Mouse (Mus musculus) lung, embryonic 15.5 days (tissue): Measurements from ENCODE around the gene Tspan3. TPM values are rescaled to one million over a fixed set of nuclear protein-coding genes. Genes with fewer than 3 reads are reported as not detected.

Experiments
- ATAC-seq: fragments of 200-750 bp; cut with Nextera tagmentation; 2 replicates; pipeline ENCODE4 v1.8.0; 2017; ENCODE audit warnings: moderate number of reproducible peaks, borderline replicate concordance; ENCODE audit not compliant: low FRiP score, low TSS enrichment; ENCODE audit errors: extremely low read depth
- H3K27ac ChIP-seq: fragments of 300-500 bp; sonication (generic); 2 replicates; pipeline ENCODE4 v1.5.1; 2015; ENCODE audit warnings: moderate library complexity, mild to moderate bottlenecking, inconsistent platforms
- H3K27me3 ChIP-seq: fragments of 300-500 bp; sonication (generic); 2 replicates; pipeline ENCODE4 v1.6.1; 2015; ENCODE audit warnings: inconsistent platforms
- H3K36me3 ChIP-seq: fragments of 300-500 bp; sonication (generic); 2 replicates; pipeline ENCODE4 v1.6.1; 2015; ENCODE audit warnings: inconsistent platforms
- H3K4me1 ChIP-seq: fragments of 300-500 bp; sonication (generic); 2 replicates; pipeline ENCODE4 v1.6.1; 2015; ENCODE audit warnings: inconsistent platforms
- H3K4me2 ChIP-seq: fragments of 300-500 bp; sonication (generic); 2 replicates; pipeline ENCODE4 v1.6.1; 2015; ENCODE audit warnings: inconsistent platforms, mild to moderate bottlenecking, moderate library complexity
- H3K4me3 ChIP-seq: fragments of 300-500 bp; sonication (generic); 2 replicates; pipeline ENCODE4 v1.5.1; 2015; ENCODE audit warnings: mild to moderate bottlenecking, inconsistent platforms
- H3K9ac ChIP-seq: fragments of 300-500 bp; sonication (generic); 2 replicates; pipeline ENCODE4 v1.6.1; 2015; ENCODE audit warnings: inconsistent platforms
- H3K9me3 ChIP-seq: fragments of 300-500 bp; sonication (generic); 2 replicates; pipeline ENCODE4 v1.6.1; 2016; ENCODE audit warnings: inconsistent platforms
- WGBS: fragments of 180-500 bp; shearing (Covaris S2); methylation state at CpG from one replicate; pipeline ENCODE4 v1.1.7; 2015; 5-methylcytosine and 5-hydroxymethylcytosine counted together
- polyA plus RNA-seq: library from polyadenylated mRNA; unstranded; fragments of >200 nt; fragmentation: Nextera tagmentation; extraction: Ambion mirVana; gene quantifications from 2 replicates; pipeline ENCODE4 v1.2.1, GENCODE M21; 2015

Tspan3 gene
- 468 TPM in 2 replicates for polyA plus RNA-seq

GRCm38 (mm10) chr9:56165377-56165776 lies at the start of gene Tspan3:
TSS of gene Tspan3 (minus strand) at chr9:56165477.
- H3K4me1 ChIP-seq, result 0 out of 2 replicates have a peak, but pooled peaks cover 4% of the 10 kb centered on the region
- H3K9me3 ChIP-seq, result no peaks in the 10 kb centered on the region
- no peak within 1 kb of the TSS for H3K4me3 ChIP-seq
- H3K27ac ChIP-seq, result no peak within 1 kb of the TSS
- no peak within 1 kb of the TSS for H3K9ac ChIP-seq
- no peaks in the 10 kb centered on the region for H3K27me3 ChIP-seq
- H3K36me3 ChIP-seq, result no peaks in the 10 kb centered on the region
- 90% methylated on average over 6 of the region's 6 CpGs for WGBS
- no peak within 1 kb of the TSS for H3K4me2 ChIP-seq
- ATAC-seq, result no peak

- Histone ChIP-seq H3K9ac (no peak overlapping the region), H3K27ac (no peak overlapping the region)
Measured at GRCm38 (mm10) chr9:56213451-56214291, 48.4 kb upstream of the Tspan3 start.

GRCm38 (mm10) chr9:56208817-56209216 lies 43.5 kb upstream of the Tspan3 start:
- no peak overlapping the region for H3K27ac ChIP-seq
- H3K9me3 ChIP-seq, result no peaks in the 10 kb centered on the region
- peaks cover 4% of the 10 kb centered on the region; the same call in 1 of the 2 replicates for H3K4me1 ChIP-seq
- H3K4me3 ChIP-seq, result no peak overlapping the region
- H3K36me3 ChIP-seq, result peaks cover 31% of the 10 kb centered on the region
- WGBS, result 85% methylated on average over 8 of the region's 8 CpGs
- no peaks in the 10 kb centered on the region for H3K27me3 ChIP-seq
- no peak overlapping the region for H3K9ac ChIP-seq
- no peak for ATAC-seq
- no peak overlapping the region for H3K4me2 ChIP-seq

More at GRCm38 (mm10) chr9:56213451-56214291, 48.4 kb upstream of the Tspan3 start:
- Histone ChIP-seq H3K4me3 (no peak overlapping the region), H3K27me3 (no peaks in the 10 kb centered on the region), H3K4me2 (no peak overlapping the region), H3K4me1 (peaks cover 10% of the 10 kb centered on the region; the same call in 1 of the 2 replicates), H3K9me3 (no peaks in the 10 kb centered on the region), H3K36me3 (no peaks in the 10 kb centered on the region)
- no peak for ATAC-seq
- WGBS, result 28% methylated on average over 11 of the region's 11 CpGs

- no peak for ATAC-seq
- peaks cover 31% of the 10 kb centered on the region for H3K36me3 ChIP-seq
- no peaks in the 10 kb centered on the region for H3K4me1 ChIP-seq
Measured at GRCm38 (mm10) chr9:56207516-56207915, 42.2 kb upstream of the Tspan3 start.

GRCm38 (mm10) chr9:56207083-56207482 lies 41.8 kb upstream of the Tspan3 start:
- Histone ChIP-seq H3K4me1 (no peaks in the 10 kb centered on the region), H3K27ac (no peak overlapping the region), H3K27me3 (no peaks in the 10 kb centered on the region), H3K9me3 (no peaks in the 10 kb centered on the region), H3K4me2 (no peak overlapping the region), H3K36me3 (peaks cover 31% of the 10 kb centered on the region), H3K4me3 (no peak overlapping the region), H3K9ac (no peak overlapping the region)
- WGBS, result 85% methylated on average over 10 of the region's 10 CpGs
- no peak for ATAC-seq

More at GRCm38 (mm10) chr9:56207516-56207915, 42.2 kb upstream of the Tspan3 start:
- Histone ChIP-seq H3K4me2 (no peak overlapping the region), H3K9ac (no peak overlapping the region), H3K27ac (no peak overlapping the region), H3K9me3 (no peaks in the 10 kb centered on the region), H3K4me3 (no peak overlapping the region), H3K27me3 (no peaks in the 10 kb centered on the region)
- 78% methylated on average over 5 of the region's 5 CpGs for WGBS

GRCm38 (mm10) chr9:56205336-56205735 lies 40.1 kb upstream of the Tspan3 start:
- ATAC-seq, result no peak
- Histone ChIP-seq H3K9me3 (no peaks in the 10 kb centered on the region), H3K27ac (no peak overlapping the region), H3K4me3 (no peak overlapping the region), H3K9ac (no peak overlapping the region), H3K27me3 (no peaks in the 10 kb centered on the region), H3K4me1 (peaks cover 6% of the 10 kb centered on the region; the same call in 1 of the 2 replicates), H3K36me3 (peaks cover 31% of the 10 kb centered on the region), H3K4me2 (no peak overlapping the region)
- 73% methylated on average over 11 of the region's 11 CpGs for WGBS

GRCm38 (mm10) chr9:56204316-56204715 lies 39.0 kb upstream of the Tspan3 start:
- Histone ChIP-seq H3K27me3 (no peaks in the 10 kb centered on the region), H3K9me3 (no peaks in the 10 kb centered on the region), H3K4me2 (no peak overlapping the region), H3K27ac (no peak overlapping the region), H3K4me3 (no peak overlapping the region), H3K4me1 (peaks cover 6% of the 10 kb centered on the region; the same call in 1 of the 2 replicates), H3K9ac (no peak overlapping the region), H3K36me3 (peaks cover 31% of the 10 kb centered on the region)
- 92% methylated on average over 4 of the region's 4 CpGs for WGBS
- ATAC-seq, result no peak

GRCm38 (mm10) chr9:56200645-56201314 lies 35.5 kb upstream of the Tspan3 start:
- WGBS, result 23% methylated on average over 14 of the region's 14 CpGs
- H3K4me1 ChIP-seq, result peaks cover 6% of the 10 kb centered on the region; the same call in 1 of the 2 replicates
- peaks cover 13% of the 10 kb centered on the region for H3K36me3 ChIP-seq
- no peak overlapping the region for H3K4me3 ChIP-seq
- no peak overlapping the region for H3K9ac ChIP-seq
- peak; percentile 66; the same call in 1 of the 2 replicates for ATAC-seq
- H3K27me3 ChIP-seq, result no peaks in the 10 kb centered on the region
- peak overlapping the region; percentile 41 for H3K4me2 ChIP-seq
- H3K27ac ChIP-seq, result no peak overlapping the region
- no peaks in the 10 kb centered on the region for H3K9me3 ChIP-seq

GRCm38 (mm10) chr9:56200200-56200599 lies 34.9 kb upstream of the Tspan3 start:
- 53% methylated on average over 2 of the region's 2 CpGs for WGBS
- peaks cover 7% of the 10 kb centered on the region for H3K36me3 ChIP-seq
- no peak overlapping the region for H3K4me3 ChIP-seq
- peaks cover 6% of the 10 kb centered on the region; the same call in 1 of the 2 replicates for H3K4me1 ChIP-seq
- H3K27ac ChIP-seq, result no peak overlapping the region
- no peak overlapping the region for H3K4me2 ChIP-seq
- no peak for ATAC-seq
- H3K9ac ChIP-seq, result no peak overlapping the region
- no peaks in the 10 kb centered on the region for H3K27me3 ChIP-seq
- H3K9me3 ChIP-seq, result no peaks in the 10 kb centered on the region

- Histone ChIP-seq H3K36me3 (no peaks in the 10 kb centered on the region), H3K27ac (no peak overlapping the region), H3K4me1 (peaks cover 6% of the 10 kb centered on the region; the same call in 1 of the 2 replicates), H3K4me2 (no peak overlapping the region), H3K9ac (no peak overlapping the region), H3K4me3 (no peak overlapping the region), H3K9me3 (no peaks in the 10 kb centered on the region), H3K27me3 (no peaks in the 10 kb centered on the region)
- ATAC-seq, result no peak
- 76% methylated on average over 4 of the region's 4 CpGs for WGBS
Measured at GRCm38 (mm10) chr9:56196921-56197320, 31.6 kb upstream of the Tspan3 start.

- Histone ChIP-seq H3K4me3 (no peak overlapping the region), H3K9ac (no peak overlapping the region), H3K4me1 (no peaks in the 10 kb centered on the region), H3K9me3 (no peaks in the 10 kb centered on the region), H3K4me2 (no peak overlapping the region), H3K27ac (no peak overlapping the region), H3K36me3 (no peaks in the 10 kb centered on the region), H3K27me3 (no peaks in the 10 kb centered on the region)
- WGBS, result 58% methylated on average over 3 of the region's 3 CpGs
- no peak for ATAC-seq
Measured at GRCm38 (mm10) chr9:56195193-56195592, 29.9 kb upstream of the Tspan3 start.
